Mouse (Mus musculus): ENCODE results near the gene Slc22a23. TPM values are rescaled to one million over a fixed set of nuclear protein-coding genes. Genes with fewer than 3 reads are reported as not detected.

Gene Slc22a23
- total and polyA plus RNA-seq, 3 experiments = 11.1 to 14.2 (median 12.2) TPM

DNA sequence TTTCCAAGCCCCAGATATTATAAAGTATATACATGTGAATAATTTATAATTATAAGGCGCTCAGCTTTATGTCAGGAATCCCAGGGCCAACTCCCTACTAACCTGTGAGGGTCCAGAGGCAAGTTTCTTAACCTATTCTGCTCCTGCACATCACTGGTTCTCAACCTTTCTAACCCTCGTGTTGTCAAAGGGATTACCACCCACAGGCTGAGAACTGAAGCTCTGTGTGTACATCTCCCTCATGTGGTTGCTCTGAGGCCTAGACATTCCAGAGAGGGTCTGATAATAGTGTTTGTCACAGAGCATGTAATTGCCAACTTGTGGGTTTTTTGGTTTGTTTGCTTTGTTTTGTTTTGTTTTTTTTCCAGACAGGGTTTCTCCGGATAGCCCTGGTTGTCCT, 198.1 kb downstream of the Slc22a23 start:
- no peaks in the 10 kb centered on the region for H3K36me3 ChIP-seq (ENCODE audit: control insufficient read depth, insufficient read depth, low read length)
- intact Hi-C loops (cut with DNase I) = no loop called here
- H3K79me2 ChIP-seq (replicated peaks; ENCODE audit: control insufficient read depth, insufficient read depth, low read length) = no peaks in the 10 kb centered on the region
- 79% methylated on average over 3 of the region's 3 CpGs for WGBS
- no peak overlapping the region for H3K9ac ChIP-seq (ENCODE audit: low read depth, low read length)
- no peak overlapping the region for H3K27ac ChIP-seq
- H3K4me3 ChIP-seq = no peak overlapping the region
- no peak for DNase-seq
- TF ChIP-seq POLR2A (IDR thresholded peaks at IDR 0.05; ENCODE audit: insufficient read depth, low read depth, low read length) (no peak), CTCF (IDR thresholded peaks at IDR 0.05) (peak; percentile 23), EP300 (IDR thresholded peaks at IDR 0.05; ENCODE audit: insufficient read depth, low read depth, low read length) (no peak)
- no peaks in the 10 kb centered on the region for H3K27me3 ChIP-seq (ENCODE audit: control insufficient read depth, insufficient read depth, low read length)
- H3K4me1 ChIP-seq (ENCODE audit: control insufficient read depth, insufficient read depth, low read length) = peaks cover 7% of the 10 kb centered on the region

DNA sequence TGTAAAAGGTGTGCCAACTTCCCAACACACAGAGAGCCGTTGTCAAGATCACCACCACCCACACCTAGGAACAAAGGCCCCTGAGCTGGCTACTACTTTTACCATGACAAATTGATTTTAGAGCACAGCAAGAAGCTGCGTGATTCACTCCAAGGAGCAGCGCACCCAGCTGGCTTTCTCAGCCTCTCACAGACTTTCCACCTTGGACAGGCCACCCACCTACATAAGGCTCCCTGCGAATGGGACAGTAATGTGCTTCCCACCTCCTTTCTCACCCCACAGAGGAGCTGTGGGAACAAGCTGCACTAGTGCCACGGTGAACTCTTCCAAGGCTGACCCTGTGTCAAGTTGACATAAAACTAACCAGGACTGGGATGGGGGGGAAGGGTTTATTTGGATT, 201.6 kb downstream of the Slc22a23 start:
- Histone ChIP-seq H3K4me3 (no peak overlapping the region), H3K27me3 (ENCODE audit: control insufficient read depth, insufficient read depth, low read length) (no peaks in the 10 kb centered on the region), H3K4me1 (ENCODE audit: control insufficient read depth, insufficient read depth, low read length) (peaks cover 2% of the 10 kb centered on the region; the same call in 1 of the 2 replicates), H3K9ac (ENCODE audit: low read depth, low read length) (no peak overlapping the region), H3K27ac (no peak overlapping the region), H3K79me2 (replicated peaks; ENCODE audit: control insufficient read depth, insufficient read depth, low read length) (no peaks in the 10 kb centered on the region), H3K36me3 (ENCODE audit: control insufficient read depth, insufficient read depth, low read length) (no peaks in the 10 kb centered on the region)
- no peak for DNase-seq
- TF ChIP-seq EP300 (IDR thresholded peaks at IDR 0.05; ENCODE audit: insufficient read depth, low read depth, low read length) (no peak), CTCF (IDR thresholded peaks at IDR 0.05) (no peak), POLR2A (IDR thresholded peaks at IDR 0.05; ENCODE audit: insufficient read depth, low read depth, low read length) (no peak)
- intact Hi-C loops (cut with DNase I) = no loop called here
- 79% methylated on average over 5 of the region's 5 CpGs for WGBS

GRCm38 (mm10) chr13:34136605-34137004, 208.4 kb downstream of the Slc22a23 start:
- intact Hi-C loops (cut with DNase I) = no loop called here
- DNase-seq = peak in 1 of 2 experiments; percentile 32
- H3K4me3 ChIP-seq = no peak overlapping the region
- no peak overlapping the region for H3K9ac ChIP-seq (ENCODE audit: low read depth, low read length)
- TF ChIP-seq CTCF (IDR thresholded peaks at IDR 0.05) (no peak), EP300 (IDR thresholded peaks at IDR 0.05; ENCODE audit: insufficient read depth, low read depth, low read length) (no peak), POLR2A (IDR thresholded peaks at IDR 0.05; ENCODE audit: insufficient read depth, low read depth, low read length) (no peak)
- 79% methylated on average over 7 of the region's 7 CpGs for WGBS
- no peaks in the 10 kb centered on the region for H3K36me3 ChIP-seq (ENCODE audit: control insufficient read depth, insufficient read depth, low read length)
- no peaks in the 10 kb centered on the region; the same call in 1 of the 2 replicates for H3K4me1 ChIP-seq (ENCODE audit: control insufficient read depth, insufficient read depth, low read length)
- H3K27ac ChIP-seq = no peak overlapping the region
- no peaks in the 10 kb centered on the region for H3K27me3 ChIP-seq (ENCODE audit: control insufficient read depth, insufficient read depth, low read length)
- H3K79me2 ChIP-seq (replicated peaks; ENCODE audit: control insufficient read depth, insufficient read depth, low read length) = no peaks in the 10 kb centered on the region

DNA sequence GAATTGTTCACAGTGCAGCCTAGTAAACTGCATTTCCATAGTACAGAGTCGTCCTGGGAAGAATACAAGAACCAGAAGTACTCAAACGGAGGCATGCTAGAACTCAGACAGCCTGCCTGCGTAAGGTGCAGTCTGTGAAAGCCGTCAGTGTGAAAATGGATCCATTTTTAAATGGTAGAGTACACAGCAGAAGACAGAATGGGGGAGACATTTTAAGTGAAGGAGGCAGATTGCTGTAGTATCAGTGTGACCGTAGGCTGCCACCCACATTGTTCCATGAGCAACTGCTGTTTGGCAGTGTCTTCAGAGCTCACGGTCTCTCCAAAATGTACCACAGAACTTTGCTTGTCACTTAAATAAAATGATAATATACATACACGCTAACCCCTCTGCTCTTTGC, 210.7 kb downstream of the Slc22a23 start:
- TF ChIP-seq EP300 (IDR thresholded peaks at IDR 0.05; ENCODE audit: insufficient read depth, low read depth, low read length) (no peak), POLR2A (IDR thresholded peaks at IDR 0.05; ENCODE audit: insufficient read depth, low read depth, low read length) (no peak), CTCF (IDR thresholded peaks at IDR 0.05) (no peak)
- no peak overlapping the region for H3K4me3 ChIP-seq

GRCm38 (mm10) chr13:34133326-34134071, 211.5 kb downstream of the Slc22a23 start:
- Histone ChIP-seq H3K27me3 (ENCODE audit: control insufficient read depth, insufficient read depth, low read length) (no peaks in the 10 kb centered on the region), H3K9ac (ENCODE audit: low read depth, low read length) (no peak overlapping the region), H3K36me3 (ENCODE audit: control insufficient read depth, insufficient read depth, low read length) (no peaks in the 10 kb centered on the region), H3K4me1 (ENCODE audit: control insufficient read depth, insufficient read depth, low read length) (peaks cover 3% of the 10 kb centered on the region; the same call in 1 of the 2 replicates), H3K27ac (no peak overlapping the region), H3K79me2 (replicated peaks; ENCODE audit: control insufficient read depth, insufficient read depth, low read length) (no peaks in the 10 kb centered on the region), H3K4me3 (no peak overlapping the region)
- no peak for DNase-seq
- intact Hi-C loops (cut with DNase I) = no loop called here
- WGBS = 57% methylated on average over 15 of the region's 15 CpGs
- TF ChIP-seq CTCF (IDR thresholded peaks at IDR 0.05) (no peak), POLR2A (IDR thresholded peaks at IDR 0.05; ENCODE audit: insufficient read depth, low read depth, low read length) (no peak), EP300 (IDR thresholded peaks at IDR 0.05; ENCODE audit: insufficient read depth, low read depth, low read length) (no peak)

More for the DNA sequence above, 210.7 kb downstream of the Slc22a23 start:
- DNase-seq = no peak
- no peak overlapping the region for H3K9ac ChIP-seq (ENCODE audit: low read depth, low read length)
- no peaks in the 10 kb centered on the region for H3K27me3 ChIP-seq (ENCODE audit: control insufficient read depth, insufficient read depth, low read length)
- no peak overlapping the region for H3K27ac ChIP-seq
- intact Hi-C loops (cut with DNase I) = no loop called here
- 88% methylated on average over 7 of the region's 7 CpGs for WGBS
- no peaks in the 10 kb centered on the region for H3K36me3 ChIP-seq (ENCODE audit: control insufficient read depth, insufficient read depth, low read length)
- H3K4me1 ChIP-seq (ENCODE audit: control insufficient read depth, insufficient read depth, low read length) = peaks cover 3% of the 10 kb centered on the region; the same call in 1 of the 2 replicates
- H3K79me2 ChIP-seq (replicated peaks; ENCODE audit: control insufficient read depth, insufficient read depth, low read length) = no peaks in the 10 kb centered on the region

DNA sequence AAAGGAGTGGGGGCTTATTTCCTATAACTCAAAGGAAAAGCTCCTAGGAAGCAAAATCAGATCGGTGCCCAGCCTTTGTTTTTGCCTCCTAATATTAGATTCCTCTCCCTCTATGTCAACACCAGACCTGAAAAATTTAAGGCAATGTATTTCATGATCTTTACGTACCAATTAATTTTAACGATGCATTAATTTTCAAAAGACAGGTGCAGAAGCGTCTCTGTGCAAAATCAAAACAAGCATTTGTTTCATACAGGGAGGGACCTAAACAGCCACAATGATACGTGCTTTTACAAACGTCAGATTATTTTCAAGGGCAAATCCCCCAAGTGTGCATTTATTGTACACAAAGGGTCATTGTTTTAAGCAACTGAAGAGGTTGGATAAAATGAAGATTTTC, 212.1 kb downstream of the Slc22a23 start:
- H3K4me1 ChIP-seq (ENCODE audit: control insufficient read depth, insufficient read depth, low read length) = peaks cover 3% of the 10 kb centered on the region; the same call in 1 of the 2 replicates
- no peaks in the 10 kb centered on the region for H3K79me2 ChIP-seq (replicated peaks; ENCODE audit: control insufficient read depth, insufficient read depth, low read length)
- H3K36me3 ChIP-seq (ENCODE audit: control insufficient read depth, insufficient read depth, low read length) = no peaks in the 10 kb centered on the region
- H3K4me3 ChIP-seq = no peak overlapping the region
- WGBS = 65% methylated on average over 6 of the region's 6 CpGs
- TF ChIP-seq CTCF (IDR thresholded peaks at IDR 0.05) = no peak
- no peak overlapping the region for H3K9ac ChIP-seq (ENCODE audit: low read depth, low read length)
- DNase-seq = no peak
- H3K27ac ChIP-seq = no peak overlapping the region
- no peaks in the 10 kb centered on the region for H3K27me3 ChIP-seq (ENCODE audit: control insufficient read depth, insufficient read depth, low read length)
- intact Hi-C loops (cut with DNase I) = no loop called here
